Mouse (Mus musculus) midbrain, embryonic 10.5 days (tissue): ENCODE measurements around the gene Nr1d1. TPM values are rescaled to one million over a fixed set of nuclear protein-coding genes. Genes with fewer than 3 reads are reported as not detected.
"Not testable (repeated sequence)": the region's sequence is repeated elsewhere in the genome, so short reads cannot be mapped to it uniquely, and the experiment has no call there.

ENCODE experiments used
- DNase-seq: peaks from one replicate; pipeline ENCODE4 v3.0.0-alpha.2; 2017; ENCODE audit warnings: low spot score
- H3K27ac ChIP-seq: fragments of 300-500 bp; sonication (generic); replicated peaks from 2 replicates; pipeline ENCODE4 v1.5.1; 2016; ENCODE audit warnings: mild to moderate bottlenecking
- H3K27me3 ChIP-seq: fragments of 300-500 bp; sonication (generic); 2 replicates; pipeline ENCODE4 v1.6.1; 2016; ENCODE audit warnings: low read depth, mild to moderate bottlenecking; ENCODE audit not compliant: poor library complexity, severe bottlenecking
- H3K36me3 ChIP-seq: fragments of 300-500 bp; sonication (generic); 2 replicates; pipeline ENCODE4 v1.6.1; 2016; ENCODE audit warnings: mild to moderate bottlenecking, moderate library complexity
- H3K4me1 ChIP-seq: fragments of 300-500 bp; sonication (generic); 2 replicates; pipeline ENCODE4 v1.6.1; 2016
- H3K4me3 ChIP-seq: fragments of 300-500 bp; sonication (generic); 2 replicates; pipeline ENCODE4 v1.5.1; 2016; ENCODE audit warnings: mild to moderate bottlenecking, moderate library complexity
- H3K9me3 ChIP-seq: fragments of 300-500 bp; sonication (generic); replicated peaks from 2 replicates; pipeline ENCODE4 v1.6.1; 2016; ENCODE audit warnings: mild to moderate bottlenecking
- WGBS: fragments of 180-500 bp; shearing (Covaris S2); methylation state at CpG from one replicate; pipeline ENCODE4 v1.1.7; 2016; 5-methylcytosine and 5-hydroxymethylcytosine counted together
- polyA plus RNA-seq: library from polyadenylated mRNA; unstranded; fragments of >200 nt; fragmentation: Nextera tagmentation; extraction: Ambion mirVana; gene quantifications from 2 replicates; pipeline ENCODE4 v1.2.1, GENCODE M21; 2016

Gene Nr1d1
- polyA plus RNA-seq, 1 experiment from 2014 or later: 1.4 TPM

- 7% methylated on average over 21 of the region's 21 CpGs for WGBS
- peak; percentile 51 for DNase-seq
- Histone ChIP-seq H3K27me3 (peaks cover 7% of the 10 kb centered on the region; the same call in 1 of the 2 replicates), H3K4me3 (peak overlapping the region; percentile 83), H3K9me3 (no peaks in the 10 kb centered on the region), H3K36me3 (no peaks in the 10 kb centered on the region), H3K27ac (peak overlapping the region; percentile 98), H3K4me1 (peaks cover 95% of the 10 kb centered on the region)
These were observed 32.5 kb downstream of the Nr1d1 start for GRCm38 (mm10) chr11:98742397-98743291.

DNA sequence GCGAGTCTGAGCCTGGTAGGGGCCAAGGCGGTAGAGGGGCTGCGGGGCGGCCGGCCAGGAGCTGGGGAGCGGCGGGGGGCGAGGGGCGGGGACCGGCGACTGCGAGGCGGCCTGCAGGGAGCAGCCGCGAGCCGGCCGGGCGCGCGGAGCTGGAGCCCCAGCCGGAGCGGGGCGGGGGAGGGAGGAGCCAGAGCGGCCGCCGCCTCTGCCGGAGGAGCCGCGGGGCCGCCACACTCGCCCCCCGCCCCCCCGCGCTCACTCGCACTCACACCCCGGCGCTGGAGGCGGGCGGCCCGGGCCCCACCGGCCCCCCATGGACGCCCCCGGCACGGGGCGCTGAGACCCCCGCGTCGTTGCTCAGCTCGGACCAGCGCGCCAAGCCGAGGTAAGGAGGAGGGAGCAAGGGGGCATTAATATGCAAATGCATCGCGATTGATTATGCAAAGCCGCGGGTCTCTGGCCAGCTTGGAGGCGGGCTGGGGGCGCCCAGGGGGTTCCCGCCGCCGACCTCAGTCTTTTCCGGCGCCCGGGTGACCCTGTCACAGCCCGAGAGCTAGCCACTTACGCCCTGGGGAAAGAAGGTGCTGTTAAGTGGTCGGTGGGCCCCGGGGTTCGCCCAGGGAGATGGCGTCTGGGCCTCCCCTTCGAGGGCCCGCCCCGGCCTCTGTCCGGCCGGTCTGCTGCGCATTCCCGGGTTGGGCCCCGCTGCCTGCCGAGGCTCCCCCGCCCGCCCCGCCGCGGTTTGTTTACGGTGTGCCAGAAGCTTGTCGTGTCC is 33.3 kb downstream of the Nr1d1 start:
- DNase-seq: peak; percentile 91
- Histone ChIP-seq H3K4me3 (peak overlapping the region; percentile 83), H3K4me1 (peaks cover 87% of the 10 kb centered on the region), H3K27ac (peak overlapping the region; percentile 98), H3K9me3 (no peaks in the 10 kb centered on the region), H3K27me3 (peaks cover 7% of the 10 kb centered on the region; the same call in 1 of the 2 replicates), H3K36me3 (no peaks in the 10 kb centered on the region)
- WGBS: under 1% methylated on average over 84 of the region's 86 CpGs

GRCm38 (mm10) chr11:98741051-98741620 is 34.0 kb downstream of the Nr1d1 start:
- Histone ChIP-seq H3K4me3 (peak overlapping the region; percentile 83), H3K27me3 (0 out of 2 replicates have a peak, but pooled peaks cover 6% of the 10 kb centered on the region), H3K36me3 (no peaks in the 10 kb centered on the region), H3K9me3 (no peaks in the 10 kb centered on the region), H3K4me1 (peaks cover 80% of the 10 kb centered on the region), H3K27ac (peak overlapping the region; percentile 98)
- WGBS: under 1% methylated on average over 17 of the region's 17 CpGs
- DNase-seq: no peak

GRCm38 (mm10) chr11:98740393-98741050 is 34.6 kb downstream of the Nr1d1 start, which contains the start of gene Thra:
Gene Thra, plus strand, starts transcription at chr11:98740638.
- peak within 1 kb of the TSS; percentile 98 for H3K27ac ChIP-seq
- peaks cover 74% of the 10 kb centered on the region for H3K4me1 ChIP-seq
- no peaks in the 10 kb centered on the region for H3K27me3 ChIP-seq
- WGBS: under 1% methylated on average over 22 of the region's 22 CpGs
- no peaks in the 10 kb centered on the region for H3K9me3 ChIP-seq
- peak; percentile 64 for DNase-seq
- H3K36me3 ChIP-seq: no peaks in the 10 kb centered on the region
- peak within 1 kb of the TSS; percentile 83 for H3K4me3 ChIP-seq

GRCm38 (mm10) chr11:98740026-98740392 is 35.1 kb downstream of the Nr1d1 start:
- Histone ChIP-seq H3K4me1 (peaks cover 69% of the 10 kb centered on the region), H3K27me3 (no peaks in the 10 kb centered on the region), H3K9me3 (no peaks in the 10 kb centered on the region), H3K4me3 (peak overlapping the region; percentile 83), H3K36me3 (no peaks in the 10 kb centered on the region), H3K27ac (peak overlapping the region; percentile 98)
- 20% methylated on average over 8 of the region's 8 CpGs for WGBS
- no peak for DNase-seq

DNA sequence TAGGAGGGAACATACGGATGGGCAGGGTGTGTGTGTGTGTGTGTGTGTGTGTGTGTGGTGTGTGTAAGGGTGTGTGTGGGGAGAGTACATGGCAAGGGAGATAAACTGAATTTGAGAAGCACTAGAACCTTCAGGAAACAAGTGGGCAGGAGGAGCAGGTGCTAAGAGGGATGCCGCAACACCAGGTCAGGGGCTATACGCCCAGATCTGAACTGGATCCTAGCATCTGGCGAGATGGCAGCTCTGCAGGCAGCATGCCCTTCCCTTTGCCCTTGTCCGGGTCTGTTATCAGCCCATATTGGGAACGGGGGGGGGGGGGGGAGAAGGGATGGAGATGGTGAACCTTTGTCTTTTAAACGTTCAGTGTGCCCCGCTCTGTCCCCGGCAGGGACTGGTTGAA is 36.2 kb downstream of the Nr1d1 start:
- no peaks in the 10 kb centered on the region for H3K27me3 ChIP-seq
- DNase-seq: no peak
- no peaks in the 10 kb centered on the region for H3K36me3 ChIP-seq
- H3K27ac ChIP-seq: peak overlapping the region; percentile 80
- peak overlapping the region; percentile 20; the same call in 1 of the 2 replicates for H3K4me3 ChIP-seq
- H3K4me1 ChIP-seq: peaks cover 58% of the 10 kb centered on the region
- peaks cover 6% of the 10 kb centered on the region; the same call in 1 of the 2 replicates for H3K9me3 ChIP-seq
- 68% methylated on average over 9 of the region's 9 CpGs for whole genome bisulfite sequencing

DNA sequence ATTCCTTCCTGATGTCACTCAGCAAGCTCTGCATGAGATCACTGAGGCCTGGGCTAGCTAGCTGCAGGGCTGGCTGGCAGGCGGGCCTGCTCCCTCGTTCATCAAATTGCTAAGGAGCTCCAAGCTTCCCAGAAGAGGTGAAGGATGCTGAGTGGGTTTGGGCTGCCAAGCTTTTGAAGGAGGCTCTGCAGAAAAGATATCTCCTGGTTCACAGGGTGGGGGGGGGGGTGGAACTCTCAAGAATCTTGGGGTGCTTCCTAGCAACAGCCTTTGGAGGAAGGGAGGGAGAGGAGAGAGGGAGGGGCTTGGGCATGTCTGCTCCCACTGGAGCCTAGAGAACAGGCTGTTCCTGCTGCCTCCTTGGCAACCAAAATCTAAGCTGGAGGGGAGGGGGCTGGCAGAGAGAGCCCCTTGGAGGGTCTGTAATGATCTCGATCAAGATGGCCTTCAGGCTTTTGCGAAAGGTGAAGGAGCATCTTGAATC is 36.7 kb downstream of the Nr1d1 start:
- Histone ChIP-seq H3K4me3 (peak overlapping the region; percentile 20; the same call in 1 of the 2 replicates), H3K9me3 (peaks cover 6% of the 10 kb centered on the region; the same call in 1 of the 2 replicates), H3K4me1 (peaks cover 53% of the 10 kb centered on the region), H3K36me3 (no peaks in the 10 kb centered on the region), H3K27me3 (no peaks in the 10 kb centered on the region), H3K27ac (peak overlapping the region; percentile 80)
- 31% methylated on average over 4 of the region's 4 CpGs for WGBS
- peak; percentile 48 for DNase-seq

- H3K9me3 ChIP-seq, H3K27me3 ChIP-seq, H3K36me3 ChIP-seq, DNase-seq, H3K27ac ChIP-seq, H3K4me3 ChIP-seq: not testable (repeated sequence)
- H3K4me1 ChIP-seq: peaks cover 41% of the 10 kb centered on the region
- 93% methylated on average over 2 of the region's 2 CpGs for WGBS
These were observed 37.9 kb downstream of the Nr1d1 start for GRCm38 (mm10) chr11:98737220-98737619.

- 90% methylated on average over 1 of the region's 1 CpGs for WGBS
- no peak overlapping the region for H3K4me3 ChIP-seq
- no peaks in the 10 kb centered on the region for H3K27me3 ChIP-seq
- no peak overlapping the region for H3K27ac ChIP-seq
- DNase-seq: no peak
- no peaks in the 10 kb centered on the region for H3K36me3 ChIP-seq
- peaks cover 6% of the 10 kb centered on the region; the same call in 1 of the 2 replicates for H3K9me3 ChIP-seq
- peaks cover 32% of the 10 kb centered on the region for H3K4me1 ChIP-seq
These were observed 39.0 kb downstream of the Nr1d1 start for GRCm38 (mm10) chr11:98736176-98736575.

DNA sequence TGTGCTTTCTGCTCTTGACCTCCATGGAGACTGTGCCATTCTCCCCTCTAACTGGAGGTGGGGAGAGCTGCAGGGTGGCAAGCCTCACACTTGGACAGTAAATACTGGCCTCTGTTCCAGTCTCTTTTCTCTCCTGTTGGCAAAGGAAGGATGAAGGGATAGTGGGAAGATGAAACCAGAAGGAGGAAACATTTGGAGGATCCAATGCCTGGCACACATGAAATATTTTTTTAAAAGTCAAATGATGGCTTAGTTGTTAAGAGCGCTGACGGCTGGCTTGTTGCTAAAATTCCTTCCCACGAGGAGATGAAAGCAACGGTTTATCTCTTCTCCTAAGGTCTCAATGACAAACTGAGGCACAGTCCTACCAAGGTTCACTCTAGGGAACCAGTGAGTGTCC is 40.0 kb downstream of the Nr1d1 start:
- DNase-seq: no peak

GRCm38 (mm10) chr11:98734020-98734419 is 41.1 kb downstream of the Nr1d1 start:
- Histone ChIP-seq H3K4me3 (no peak overlapping the region), H3K27me3 (no peaks in the 10 kb centered on the region), H3K9me3 (peaks cover 6% of the 10 kb centered on the region; the same call in 1 of the 2 replicates), H3K4me1 (peaks cover 15% of the 10 kb centered on the region), H3K36me3 (no peaks in the 10 kb centered on the region), H3K27ac (no peak overlapping the region)
- 81% methylated on average over 3 of the region's 3 CpGs for WGBS
- no peak for DNase-seq

More for the DNA sequence above, 40.0 kb downstream of the Nr1d1 start:
- Histone ChIP-seq H3K9me3 (peaks cover 6% of the 10 kb centered on the region; the same call in 1 of the 2 replicates), H3K27me3 (no peaks in the 10 kb centered on the region), H3K27ac (no peak overlapping the region), H3K36me3 (no peaks in the 10 kb centered on the region), H3K4me1 (peaks cover 21% of the 10 kb centered on the region), H3K4me3 (no peak overlapping the region)
- whole genome bisulfite sequencing: 89% methylated on average over 4 of the region's 4 CpGs

GRCm38 (mm10) chr11:98731134-98731533 is 44.0 kb downstream of the Nr1d1 start:
- peaks cover 10% of the 10 kb centered on the region for H3K4me1 ChIP-seq
- no peak for DNase-seq
- peaks cover 19% of the 10 kb centered on the region for H3K36me3 ChIP-seq
- WGBS: 70% methylated on average over 5 of the region's 5 CpGs
- H3K4me3 ChIP-seq: no peak overlapping the region
- no peak overlapping the region for H3K27ac ChIP-seq
- no peaks in the 10 kb centered on the region for H3K27me3 ChIP-seq
- H3K9me3 ChIP-seq: peaks cover 6% of the 10 kb centered on the region; the same call in 1 of the 2 replicates
